Mouse (Mus musculus): ENCODE data around the gene Gm29797.

Gm29797 gene

GRCm38 (mm10) chr2:181675454-181675853, 18.6 kb downstream of the Gm29797 start:
- 7% methylated on average over 14 of the region's 14 CpGs for WGBS

GRCm38 (mm10) chr2:181676424-181676823, 19.6 kb downstream of the Gm29797 start:
- 41% methylated on average over 2 of the region's 2 CpGs for WGBS

GRCm38 (mm10) chr2:181677096-181677754, 20.4 kb downstream of the Gm29797 start:
- WGBS: 59% methylated on average over 5 of the region's 5 CpGs

- 55% methylated on average over 3 of the region's 3 CpGs for WGBS
Measured at GRCm38 (mm10) chr2:181677755-181678098, 20.9 kb downstream of the Gm29797 start.

GRCm38 (mm10) chr2:181678780-181679179, 21.9 kb downstream of the Gm29797 start:
- WGBS: 57% methylated on average over 1 of the region's 1 CpGs

GRCm38 (mm10) chr2:181679951-181680715, 23.3 kb downstream of the Gm29797 start, which contains the start of gene Tcea2:
Tcea2 (plus strand) TSS chr2:181680310.
- under 1% methylated on average over 69 of the region's 69 CpGs for WGBS

- 9% methylated on average over 7 of the region's 7 CpGs for WGBS
Measured at GRCm38 (mm10) chr2:181680716-181681117, 23.9 kb downstream of the Gm29797 start.

GRCm38 (mm10) chr2:181681978-181682377, 25.1 kb downstream of the Gm29797 start:
- 81% methylated on average over 1 of the region's 1 CpGs for WGBS

- WGBS: 66% methylated on average over 4 of the region's 4 CpGs
Measured at GRCm38 (mm10) chr2:181683381-181683780, 26.5 kb downstream of the Gm29797 start.

- 69% methylated on average over 1 of the region's 1 CpGs for WGBS
Measured at GRCm38 (mm10) chr2:181684713-181685112, 27.9 kb downstream of the Gm29797 start.

- WGBS: 94% methylated on average over 4 of the region's 4 CpGs
Measured at GRCm38 (mm10) chr2:181685686-181686085, 28.9 kb downstream of the Gm29797 start.

GRCm38 (mm10) chr2:181687586-181687985, 30.8 kb downstream of the Gm29797 start:
- 96% methylated on average over 8 of the region's 8 CpGs for WGBS

GRCm38 (mm10) chr2:181689466-181690160, 32.8 kb downstream of the Gm29797 start:
- WGBS: 71% methylated on average over 10 of the region's 10 CpGs

- 91% methylated on average over 6 of the region's 6 CpGs for WGBS
Measured at GRCm38 (mm10) chr2:181691083-181691482, 34.2 kb downstream of the Gm29797 start.

GRCm38 (mm10) chr2:181691571-181691970, 34.7 kb downstream of the Gm29797 start:
- WGBS: 82% methylated on average over 4 of the region's 4 CpGs

GRCm38 (mm10) chr2:181692304-181692703, 35.5 kb downstream of the Gm29797 start:
- WGBS: 80% methylated on average over 3 of the region's 3 CpGs

GRCm38 (mm10) chr2:181693339-181694280, 36.8 kb downstream of the Gm29797 start, which contains the start of gene Rgs19:
Rgs19 (minus strand) TSS chr2:181693977.
- WGBS: under 1% methylated on average over 70 of the region's 75 CpGs

GRCm38 (mm10) chr2:181694581-181694980, 37.7 kb downstream of the Gm29797 start:
- 90% methylated on average over 3 of the region's 3 CpGs for WGBS

GRCm38 (mm10) chr2:181695776-181696175, 38.9 kb downstream of the Gm29797 start:
- 74% methylated on average over 1 of the region's 1 CpGs for WGBS

GRCm38 (mm10) chr2:181696801-181697420, 40.1 kb downstream of the Gm29797 start:
- WGBS: 77% methylated on average over 33 of the region's 33 CpGs

GRCm38 (mm10) chr2:181698241-181698640, 41.4 kb downstream of the Gm29797 start, which contains the start of gene Lkaaear1:
Lkaaear1 (minus strand) TSS chr2:181698442.
- WGBS: 56% methylated on average over 5 of the region's 5 CpGs

All from cerebral cortex, adult 2 months (tissue).